Mouse (Mus musculus): Measurements from ENCODE around the gene Trap1a. TPM values are rescaled to one million over a fixed set of nuclear protein-coding genes. Genes with fewer than 3 reads are reported as not detected.
"Not testable (repeated sequence)": the region's sequence is repeated elsewhere in the genome, so short reads cannot be mapped to it uniquely, and the experiment has no call there.

The Trap1a gene
- total RNA-seq (2014; rRNA removed) = not detected in 2 replicates
- not detected in 2 replicates for polyA plus RNA-seq (2012; rRNA removed)

DNA sequence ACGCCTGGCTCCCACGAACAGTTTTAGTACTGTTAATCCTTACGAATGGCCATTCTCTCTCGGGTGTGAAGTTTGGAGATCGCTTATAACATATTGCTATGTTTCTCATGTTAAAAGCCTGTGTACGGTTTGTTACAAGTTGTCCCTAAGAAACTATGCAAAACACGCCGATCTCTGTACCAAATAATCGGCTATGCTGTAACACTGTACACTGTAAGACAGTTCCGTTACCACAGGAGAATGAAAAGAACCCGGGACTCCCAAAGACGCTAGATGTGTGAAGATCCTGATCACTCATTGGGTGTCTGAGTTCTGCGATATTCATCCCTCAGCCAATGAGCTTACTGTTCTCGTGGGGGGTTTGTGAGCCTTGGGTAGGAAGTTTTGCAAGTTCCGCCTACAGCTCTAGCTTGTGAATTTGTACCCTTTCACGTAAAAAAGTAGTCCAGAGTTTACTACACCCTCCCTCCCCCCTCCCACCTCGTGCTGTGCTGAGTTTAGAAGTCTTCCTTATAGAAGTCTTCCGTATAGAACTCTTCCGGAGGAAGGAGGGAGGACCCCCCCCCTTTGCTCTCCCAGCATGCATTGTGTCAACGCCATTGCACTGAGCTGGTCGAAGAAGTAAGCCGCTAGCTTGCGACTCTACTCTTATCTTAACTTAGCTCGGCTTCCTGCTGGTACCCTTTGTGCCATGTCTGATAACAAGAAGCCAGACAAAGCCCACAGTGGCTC lies at the start of gene Trap1a:
Trap1a (plus strand) TSS at position 421 of the 732 bp plus-strand sequence.
- Histone ChIP-seq H3K79me2 (ENCODE audit: control insufficient read depth, insufficient read depth, low read length) (no peaks in the 10 kb centered on the region), H3K9ac (ENCODE audit: low read depth, low read length) (no peak within 1 kb of the TSS), H3K4me3 (ENCODE audit: insufficient read depth, low read depth, low read length) (no peak within 1 kb of the TSS), H3K27ac (replicated peaks; ENCODE audit: insufficient read depth, low read depth, low read length) (no peak within 1 kb of the TSS), H3K4me1 (ENCODE audit: control insufficient read depth, insufficient read depth, low read length) (no peaks in the 10 kb centered on the region), H3K27me3 (ENCODE audit: control insufficient read depth, insufficient read depth, low read length) (no peaks in the 10 kb centered on the region), H3K36me3 (ENCODE audit: control insufficient read depth, insufficient read depth, low read length) (no peaks in the 10 kb centered on the region)
- TF ChIP-seq POLR2A (IDR thresholded peaks at IDR 0.05; ENCODE audit: extremely low read depth, insufficient read depth, low read length) = no peak
- TF ChIP-seq CTCF (IDR thresholded peaks at IDR 0.05; ENCODE audit: low read depth, low read length) = no peak
- no peak for DNase-seq (ENCODE audit: extremely low read depth, low read depth, low spot score)
- WGBS = 96% methylated on average over 24 of the region's 24 CpGs

DNA sequence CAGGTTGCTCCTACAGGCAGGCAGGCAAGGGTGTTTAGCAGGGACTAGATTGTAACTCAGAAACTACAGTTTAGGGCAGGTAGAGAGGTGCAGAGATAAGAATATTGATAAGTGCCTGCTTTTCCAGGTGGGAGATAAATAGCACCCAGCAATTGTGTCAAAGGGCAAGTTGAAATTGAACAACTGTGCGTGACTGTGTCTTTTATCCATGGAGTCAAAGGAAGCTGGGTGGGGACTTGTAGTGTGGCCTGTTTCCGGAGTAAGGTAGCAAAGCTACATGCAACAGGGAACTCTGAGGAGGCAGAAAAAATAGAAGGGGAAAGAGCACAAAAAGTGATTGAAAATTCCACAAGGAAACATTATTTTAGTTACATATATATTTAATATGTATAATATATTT lies 40.4 kb upstream of the Trap1a start:
- Histone ChIP-seq H3K27ac (replicated peaks; ENCODE audit: insufficient read depth, low read depth, low read length) (no peak overlapping the region), H3K27me3 (ENCODE audit: control insufficient read depth, insufficient read depth, low read length) (no peaks in the 10 kb centered on the region), H3K4me3 (ENCODE audit: insufficient read depth, low read depth, low read length) (no peak overlapping the region), H3K79me2 (ENCODE audit: control insufficient read depth, insufficient read depth, low read length) (no peaks in the 10 kb centered on the region), H3K4me1 (ENCODE audit: control insufficient read depth, insufficient read depth, low read length) (no peaks in the 10 kb centered on the region; the same call in 1 of the 2 replicates), H3K9ac (ENCODE audit: low read depth, low read length) (no peak overlapping the region), H3K36me3 (ENCODE audit: control insufficient read depth, insufficient read depth, low read length) (no peaks in the 10 kb centered on the region)
- no peak for TF ChIP-seq CTCF (IDR thresholded peaks at IDR 0.05; ENCODE audit: low read depth, low read length)
- TF ChIP-seq POLR2A (IDR thresholded peaks at IDR 0.05; ENCODE audit: extremely low read depth, insufficient read depth, low read length) = no peak
- 74% methylated on average over 2 of the region's 2 CpGs for WGBS
- no peak for DNase-seq (ENCODE audit: extremely low read depth, low read depth, low spot score)

DNA sequence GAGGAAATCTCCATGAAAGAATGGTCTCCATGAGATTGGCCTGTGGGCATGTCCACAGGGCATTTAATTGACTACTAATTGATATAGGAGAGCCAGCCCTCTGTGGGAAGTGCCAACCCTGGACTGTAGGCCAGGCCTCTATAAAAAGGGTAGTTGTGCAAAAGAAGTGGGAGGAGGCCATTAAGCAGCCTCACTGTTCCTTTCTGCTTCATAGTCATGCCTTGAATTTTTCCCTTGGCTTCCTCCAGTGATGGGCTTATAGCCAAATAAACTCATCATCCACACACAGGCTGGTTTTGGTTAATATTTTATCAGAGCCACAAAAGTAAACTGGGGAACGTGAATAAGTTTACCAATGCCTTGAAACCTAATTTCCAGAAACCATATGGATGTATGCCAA lies 38.2 kb upstream of the Trap1a start:
- Histone ChIP-seq H3K36me3 (ENCODE audit: control insufficient read depth, insufficient read depth, low read length) (no peaks in the 10 kb centered on the region), H3K4me1 (ENCODE audit: control insufficient read depth, insufficient read depth, low read length) (no peaks in the 10 kb centered on the region; the same call in 1 of the 2 replicates), H3K4me3 (ENCODE audit: insufficient read depth, low read depth, low read length) (no peak overlapping the region), H3K9ac (ENCODE audit: low read depth, low read length) (no peak overlapping the region), H3K79me2 (ENCODE audit: control insufficient read depth, insufficient read depth, low read length) (no peaks in the 10 kb centered on the region), H3K27ac (replicated peaks; ENCODE audit: insufficient read depth, low read depth, low read length) (no peak overlapping the region), H3K27me3 (ENCODE audit: control insufficient read depth, insufficient read depth, low read length) (no peaks in the 10 kb centered on the region)
- peak; percentile 41 for DNase-seq (ENCODE audit: extremely low read depth, low read depth, low spot score)
- TF ChIP-seq CTCF (IDR thresholded peaks at IDR 0.05; ENCODE audit: low read depth, low read length) = no peak
- no peak for TF ChIP-seq POLR2A (IDR thresholded peaks at IDR 0.05; ENCODE audit: extremely low read depth, insufficient read depth, low read length)
- WGBS = 8% methylated on average over 1 of the region's 1 CpGs

DNA sequence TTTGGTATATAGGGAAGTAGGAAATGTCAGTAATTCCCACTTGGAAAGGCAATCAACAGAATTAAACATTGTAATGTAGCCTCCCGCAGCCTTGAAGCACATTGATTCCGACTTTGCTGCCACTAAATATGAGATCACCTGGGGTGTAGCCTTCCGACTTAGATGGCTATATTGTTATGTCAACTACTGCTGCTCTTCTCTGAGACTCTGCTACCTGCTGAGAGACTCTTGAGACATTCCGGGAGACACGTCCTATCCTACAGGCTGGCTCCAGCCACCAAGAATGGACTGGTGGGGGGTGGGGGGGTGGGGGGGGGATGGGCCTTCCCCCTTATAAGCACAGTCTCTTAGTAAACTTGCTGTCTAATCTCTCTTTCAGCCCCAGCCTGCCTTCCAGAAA lies 16.1 kb upstream of the Trap1a start:
- not testable (repeated sequence) for H3K9ac ChIP-seq (ENCODE audit: low read depth, low read length); H3K36me3 ChIP-seq (ENCODE audit: control insufficient read depth, insufficient read depth, low read length); H3K79me2 ChIP-seq (ENCODE audit: control insufficient read depth, insufficient read depth, low read length); H3K4me1 ChIP-seq (ENCODE audit: control insufficient read depth, insufficient read depth, low read length); H3K4me3 ChIP-seq (ENCODE audit: insufficient read depth, low read depth, low read length); H3K27ac ChIP-seq (replicated peaks; ENCODE audit: insufficient read depth, low read depth, low read length); DNase-seq (ENCODE audit: extremely low read depth, low read depth, low spot score); H3K27me3 ChIP-seq (ENCODE audit: control insufficient read depth, insufficient read depth, low read length)
- 86% methylated on average over 5 of the region's 5 CpGs for WGBS

DNA sequence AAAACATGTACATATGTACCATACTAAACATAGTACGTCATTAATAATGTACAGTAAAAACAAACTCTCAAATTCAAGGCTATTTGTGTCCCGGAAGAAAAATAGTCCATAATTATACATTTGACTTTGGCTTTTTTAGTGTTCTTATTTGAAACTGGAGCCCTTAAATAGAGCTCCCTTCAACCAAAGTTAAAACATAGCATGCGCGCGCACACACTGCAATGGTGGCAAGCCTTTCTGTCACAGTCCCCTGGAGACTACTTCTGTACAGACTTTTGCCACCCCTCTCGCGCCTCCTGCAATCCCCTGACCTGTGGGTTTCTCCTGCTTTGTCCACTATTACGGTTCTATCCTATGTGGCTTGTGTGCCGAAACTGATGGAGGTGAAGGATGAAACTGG lies 900 bp upstream of the Trap1a start:
- no peaks in the 10 kb centered on the region for H3K27me3 ChIP-seq (ENCODE audit: control insufficient read depth, insufficient read depth, low read length)
- WGBS = 95% methylated on average over 9 of the region's 9 CpGs
- H3K4me3 ChIP-seq (ENCODE audit: insufficient read depth, low read depth, low read length) = no peak overlapping the region
- H3K36me3 ChIP-seq (ENCODE audit: control insufficient read depth, insufficient read depth, low read length) = no peaks in the 10 kb centered on the region
- H3K9ac ChIP-seq (ENCODE audit: low read depth, low read length) = no peak overlapping the region
- H3K27ac ChIP-seq (replicated peaks; ENCODE audit: insufficient read depth, low read depth, low read length) = no peak overlapping the region
- no peaks in the 10 kb centered on the region for H3K79me2 ChIP-seq (ENCODE audit: control insufficient read depth, insufficient read depth, low read length)
- TF ChIP-seq POLR2A (IDR thresholded peaks at IDR 0.05; ENCODE audit: extremely low read depth, insufficient read depth, low read length) (no peak), CTCF (IDR thresholded peaks at IDR 0.05; ENCODE audit: low read depth, low read length) (no peak)
- no peak for DNase-seq (ENCODE audit: extremely low read depth, low read depth, low spot score)
- no peaks in the 10 kb centered on the region for H3K4me1 ChIP-seq (ENCODE audit: control insufficient read depth, insufficient read depth, low read length)

Data from liver, adult 2 months (tissue).